Mouse (Mus musculus) midbrain, embryonic 11.5 days (tissue): ENCODE measurements around the gene Akap2. TPM values are rescaled to one million over a fixed set of nuclear protein-coding genes. Genes with fewer than 3 reads are reported as not detected.

Source experiments
- ATAC-seq: fragments of 200-750 bp; cut with Nextera tagmentation; 2 replicates; pipeline ENCODE4 v1.8.0; 2017; ENCODE audit warnings: moderate TSS enrichment, moderate library complexity; ENCODE audit not compliant: low FRiP score
- DNase-seq: peaks from one replicate; pipeline ENCODE4 v3.0.0; 2015; ENCODE audit warnings: low spot score; ENCODE audit errors: missing footprints
- H3K27ac ChIP-seq: fragments of 300-500 bp; sonication (generic); 2 replicates; pipeline ENCODE4 v1.5.1; 2014; ENCODE audit warnings: low read depth, low read length
- H3K27me3 ChIP-seq: fragments of 300-500 bp; sonication (generic); 2 replicates; pipeline ENCODE4 v1.6.1; 2014; ENCODE audit warnings: mild to moderate bottlenecking, low read length, moderate library complexity, mixed read lengths; ENCODE audit not compliant: control insufficient read depth, insufficient read depth
- H3K36me3 ChIP-seq: fragments of 300-500 bp; sonication (generic); 2 replicates; pipeline ENCODE4 v1.6.1; 2014; ENCODE audit warnings: mild to moderate bottlenecking, low read length, moderate library complexity, mixed read lengths; ENCODE audit not compliant: control insufficient read depth, insufficient read depth
- H3K4me1 ChIP-seq: fragments of 300-500 bp; sonication (generic); 2 replicates; pipeline ENCODE4 v1.6.1; 2014; ENCODE audit warnings: low read length; ENCODE audit not compliant: control insufficient read depth, insufficient read depth
- H3K4me2 ChIP-seq: fragments of 300-500 bp; sonication (generic); 2 replicates; pipeline ENCODE4 v1.6.1; 2014; ENCODE audit warnings: mild to moderate bottlenecking, moderate library complexity
- H3K4me3 ChIP-seq: fragments of 300-500 bp; sonication (generic); 2 replicates; pipeline ENCODE4 v1.5.1; 2014; ENCODE audit warnings: low read depth, low read length
- H3K9ac ChIP-seq: fragments of 300-500 bp; sonication (generic); 2 replicates; pipeline ENCODE4 v1.6.1; 2014; ENCODE audit warnings: low read length
- H3K9me3 ChIP-seq: fragments of 300-500 bp; sonication (generic); 2 replicates; pipeline ENCODE4 v1.6.1; 2016; ENCODE audit warnings: low read length; ENCODE audit not compliant: control insufficient read depth
- WGBS: fragments of 180-500 bp; shearing (Covaris S2); extraction: QIAGEN DNeasy Blood & Tissue Kit; methylation state at CpG from one replicate; pipeline ENCODE4 v1.1.7; 2014; 5-methylcytosine and 5-hydroxymethylcytosine counted together
- polyA plus RNA-seq: library from polyadenylated mRNA; unstranded; fragments of >200 nt; fragmentation: Nextera tagmentation; extraction: Ambion mirVana; gene quantifications from 2 replicates; pipeline ENCODE4 v1.2.1, GENCODE M21; 2014

Akap2 gene
- polyA plus RNA-seq, 1 experiment from 2014 or later: 17.9 TPM

GRCm38 (mm10) chr4:57681511-57681910 is 35.9 kb upstream of the Akap2 start:
- H3K27ac ChIP-seq: no peak overlapping the region
- no peak overlapping the region for H3K9ac ChIP-seq
- no peak for ATAC-seq
- H3K4me3 ChIP-seq: no peak overlapping the region
- no peaks in the 10 kb centered on the region for H3K27me3 ChIP-seq
- H3K4me2 ChIP-seq: no peak overlapping the region
- H3K4me1 ChIP-seq: no peaks in the 10 kb centered on the region
- WGBS: 59% methylated on average over 12 of the region's 12 CpGs
- no peak for DNase-seq
- H3K36me3 ChIP-seq: no peaks in the 10 kb centered on the region
- H3K9me3 ChIP-seq: no peaks in the 10 kb centered on the region

- no peak overlapping the region for H3K27ac ChIP-seq
- no peak overlapping the region for H3K4me3 ChIP-seq
- H3K4me2 ChIP-seq: no peak overlapping the region
- no peaks in the 10 kb centered on the region for H3K36me3 ChIP-seq
- 94% methylated on average over 2 of the region's 2 CpGs for WGBS
- no peaks in the 10 kb centered on the region for H3K27me3 ChIP-seq
- DNase-seq (no peak), ATAC-seq (no peak)
- no peaks in the 10 kb centered on the region for H3K4me1 ChIP-seq
- no peak overlapping the region for H3K9ac ChIP-seq
- no peaks in the 10 kb centered on the region for H3K9me3 ChIP-seq
Observed at GRCm38 (mm10) chr4:57682341-57682740, 35.1 kb upstream of the Akap2 start.

GRCm38 (mm10) chr4:57682944-57683343 is 34.5 kb upstream of the Akap2 start:
- Histone ChIP-seq H3K36me3 (no peaks in the 10 kb centered on the region), H3K4me3 (no peak overlapping the region), H3K9me3 (no peaks in the 10 kb centered on the region), H3K4me1 (no peaks in the 10 kb centered on the region), H3K27ac (no peak overlapping the region), H3K27me3 (no peaks in the 10 kb centered on the region), H3K4me2 (no peak overlapping the region), H3K9ac (no peak overlapping the region)
- ATAC-seq (no peak), DNase-seq (no peak)
- WGBS: 87% methylated on average over 11 of the region's 11 CpGs

GRCm38 (mm10) chr4:57684676-57685215 is 32.7 kb upstream of the Akap2 start:
- Histone ChIP-seq H3K9ac (no peak overlapping the region), H3K36me3 (no peaks in the 10 kb centered on the region), H3K27me3 (no peaks in the 10 kb centered on the region), H3K4me1 (no peaks in the 10 kb centered on the region), H3K9me3 (no peaks in the 10 kb centered on the region), H3K4me3 (no peak overlapping the region), H3K27ac (no peak overlapping the region), H3K4me2 (no peak overlapping the region)
- ATAC-seq (no peak), DNase-seq (no peak)
- WGBS: 82% methylated on average over 12 of the region's 12 CpGs

- Histone ChIP-seq H3K9me3 (no peaks in the 10 kb centered on the region), H3K4me1 (no peaks in the 10 kb centered on the region), H3K9ac (no peak overlapping the region), H3K36me3 (no peaks in the 10 kb centered on the region), H3K4me2 (no peak overlapping the region), H3K27ac (no peak overlapping the region), H3K4me3 (no peak overlapping the region), H3K27me3 (no peaks in the 10 kb centered on the region)
- ATAC-seq: no peak
- no peak for DNase-seq
- WGBS: 76% methylated on average over 3 of the region's 3 CpGs
Observed at GRCm38 (mm10) chr4:57686736-57687135, 30.7 kb upstream of the Akap2 start.

- 88% methylated on average over 3 of the region's 3 CpGs for WGBS
- H3K36me3 ChIP-seq: no peaks in the 10 kb centered on the region
- H3K4me2 ChIP-seq: no peak overlapping the region
- no peaks in the 10 kb centered on the region for H3K4me1 ChIP-seq
- no peak for ATAC-seq
- no peak for DNase-seq
- H3K27me3 ChIP-seq: no peaks in the 10 kb centered on the region
- H3K27ac ChIP-seq: no peak overlapping the region
- H3K9ac ChIP-seq: no peak overlapping the region
- H3K9me3 ChIP-seq: no peaks in the 10 kb centered on the region
- H3K4me3 ChIP-seq: no peak overlapping the region
Observed at GRCm38 (mm10) chr4:57687583-57687982, 29.9 kb upstream of the Akap2 start.

GRCm38 (mm10) chr4:57688131-57688530 is 29.3 kb upstream of the Akap2 start:
- ATAC-seq (no peak), DNase-seq (no peak)
- no peak overlapping the region for H3K9ac ChIP-seq
- no peak overlapping the region for H3K4me2 ChIP-seq
- no peak overlapping the region for H3K4me3 ChIP-seq
- WGBS: 83% methylated on average over 9 of the region's 9 CpGs
- no peaks in the 10 kb centered on the region for H3K27me3 ChIP-seq
- no peaks in the 10 kb centered on the region for H3K4me1 ChIP-seq
- no peak overlapping the region for H3K27ac ChIP-seq
- H3K9me3 ChIP-seq: no peaks in the 10 kb centered on the region
- no peaks in the 10 kb centered on the region for H3K36me3 ChIP-seq

- no peaks in the 10 kb centered on the region for H3K4me1 ChIP-seq
- WGBS: 74% methylated on average over 6 of the region's 6 CpGs
- no peaks in the 10 kb centered on the region for H3K27me3 ChIP-seq
- H3K27ac ChIP-seq: no peak overlapping the region
- no peak overlapping the region for H3K9ac ChIP-seq
- H3K36me3 ChIP-seq: no peaks in the 10 kb centered on the region
- DNase-seq (no peak), ATAC-seq (no peak)
- no peaks in the 10 kb centered on the region for H3K9me3 ChIP-seq
- no peak overlapping the region for H3K4me2 ChIP-seq
- H3K4me3 ChIP-seq: no peak overlapping the region
Observed at GRCm38 (mm10) chr4:57690001-57690400, 27.5 kb upstream of the Akap2 start.

GRCm38 (mm10) chr4:57690805-57691204 is 26.7 kb upstream of the Akap2 start:
- Histone ChIP-seq H3K27me3 (no peaks in the 10 kb centered on the region), H3K4me3 (no peak overlapping the region), H3K4me2 (no peak overlapping the region), H3K9ac (no peak overlapping the region), H3K27ac (no peak overlapping the region), H3K4me1 (no peaks in the 10 kb centered on the region), H3K36me3 (no peaks in the 10 kb centered on the region), H3K9me3 (no peaks in the 10 kb centered on the region)
- DNase-seq (no peak), ATAC-seq (no peak)
- 60% methylated on average over 1 of the region's 1 CpGs for WGBS
